Mouse (Mus musculus) frontal cortex, postnatal 10 days (tissue): ENCODE results near the gene 1700025C18Rik.

Source experiments
- DNase-seq, 2 experiments: peaks; one replicate each; pipeline ENCODE4 v3.0.0; 2022; ENCODE audit warnings: low spot score in 2 of 2, mixed read lengths in 1 of 2

1700025C18Rik gene

DNA sequence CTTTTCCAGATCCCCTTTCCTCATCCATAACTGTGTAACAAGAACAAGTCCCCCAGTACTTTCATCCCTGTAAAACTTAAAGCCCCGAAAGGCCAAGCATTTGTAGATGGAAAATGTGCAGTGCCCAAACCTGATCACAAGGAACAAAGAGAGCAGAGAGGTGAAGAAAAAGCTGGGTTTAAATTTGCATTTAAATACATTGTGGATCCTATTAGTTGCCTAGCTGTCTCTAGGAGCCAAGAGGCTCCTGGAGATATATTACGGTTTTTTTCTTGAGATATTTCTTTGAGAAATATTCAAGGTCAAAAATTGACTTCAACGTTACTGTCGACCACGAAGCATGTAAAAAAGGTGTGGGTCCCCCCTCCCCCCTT, 55.5 kb downstream of the 1700025C18Rik start:
- DNase-seq = no peak

GRCm38 (mm10) chr2:165034131-165035057, 56.2 kb downstream of the 1700025C18Rik start, which contains the start of gene Ncoa5:
Gene Ncoa5 (minus strand): TSS chr2:165034867.
- DNase-seq = peak; percentile 97 to 99

GRCm38 (mm10) chr2:165033306-165033705, 57.2 kb downstream of the 1700025C18Rik start:
- DNase-seq = no peak

- no peak for DNase-seq
Observed at GRCm38 (mm10) chr2:165032533-165032932, 58.0 kb downstream of the 1700025C18Rik start.
